Mouse (Mus musculus) ES-Bruce4 (cell line): ENCODE results near the gene Dgkb. TPM values are rescaled to one million over a fixed set of nuclear protein-coding genes. Genes with fewer than 3 reads are reported as not detected.

Experiments used
- H3K27ac ChIP-seq: 2 replicates; pipeline ENCODE4 v1.5.1; 2012; ENCODE audit warnings: low read length, inconsistent platforms; ENCODE audit not compliant: insufficient read depth
- H3K27me3 ChIP-seq: 2 replicates; pipeline ENCODE4 v1.6.1; 2012; ENCODE audit warnings: mild to moderate bottlenecking, low read length, inconsistent platforms; ENCODE audit not compliant: control insufficient read depth, poor library complexity, insufficient read depth, severe bottlenecking
- H3K36me3 ChIP-seq: 2 replicates; pipeline ENCODE4 v1.6.1; 2012; ENCODE audit warnings: inconsistent platforms, mild to moderate bottlenecking, low read length, moderate library complexity; ENCODE audit not compliant: control insufficient read depth, poor library complexity, insufficient read depth, severe bottlenecking
- H3K4me1 ChIP-seq: one replicate; pipeline ENCODE4 v1.8.1; 2011; ENCODE audit warnings: low read length; ENCODE audit not compliant: control insufficient read depth, insufficient read depth
- H3K4me3 ChIP-seq: 2 replicates; pipeline ENCODE4 v1.5.1; 2011; ENCODE audit warnings: low read depth, mild to moderate bottlenecking, low read length
- H3K9ac ChIP-seq: 2 replicates; pipeline ENCODE4 v1.6.1; 2012; ENCODE audit warnings: low read depth, mild to moderate bottlenecking, inconsistent platforms; ENCODE audit not compliant: poor library complexity, severe bottlenecking
- H3K9me3 ChIP-seq: replicated peaks from 2 replicates; pipeline ENCODE4 v1.6.1; 2012; ENCODE audit warnings: mild to moderate bottlenecking, low read length, inconsistent platforms; ENCODE audit not compliant: control insufficient read depth, poor library complexity, insufficient read depth, severe bottlenecking
- CTCF ChIP-seq: IDR thresholded peaks from one replicate; pipeline ENCODE4 v1.8.1; 2011; ENCODE audit warnings: low read depth, low read length
- EP300 ChIP-seq: IDR thresholded peaks from 2 replicates; pipeline ENCODE4 v1.6.1; 2011; ENCODE audit warnings: low read depth, low read length; ENCODE audit not compliant: insufficient read depth
- POLR2A ChIP-seq: IDR thresholded peaks from one replicate; pipeline ENCODE4 v1.8.1; 2011; ENCODE audit warnings: low read length; ENCODE audit not compliant: insufficient read depth
- polyA plus RNA-seq: library from polyadenylated mRNA; stranded (reverse); fragments of >200 nt; gene quantifications from 2 replicates; pipeline ENCODE4 v1.2.4, GENCODE M21; 2011; ENCODE audit warnings: low read depth; ENCODE audit not compliant: missing spikeins, insufficient read depth, insufficient read length

The Dgkb gene
- polyA plus RNA-seq, 1 experiment = not detected

GRCm38 (mm10) chr12:38387654-38388053 is 570.1 kb downstream of the Dgkb start:
- no peak overlapping the region for H3K4me3 ChIP-seq
- no peak overlapping the region for H3K9ac ChIP-seq
- H3K27me3 ChIP-seq = no peaks in the 10 kb centered on the region; the same call in 1 of the 2 replicates
- no peaks in the 10 kb centered on the region for H3K4me1 ChIP-seq
- H3K9me3 ChIP-seq = no peaks in the 10 kb centered on the region
- TF ChIP-seq POLR2A (no peak), CTCF (no peak), EP300 (no peak)
- H3K36me3 ChIP-seq = no peaks in the 10 kb centered on the region
- H3K27ac ChIP-seq = no peak overlapping the region

GRCm38 (mm10) chr12:38388243-38388642 is 570.7 kb downstream of the Dgkb start:
- Histone ChIP-seq H3K4me1 (no peaks in the 10 kb centered on the region), H3K9ac (no peak overlapping the region), H3K27ac (no peak overlapping the region), H3K9me3 (no peaks in the 10 kb centered on the region), H3K4me3 (no peak overlapping the region), H3K36me3 (no peaks in the 10 kb centered on the region), H3K27me3 (no peaks in the 10 kb centered on the region; the same call in 1 of the 2 replicates)
- no peak for TF ChIP-seq EP300
- TF ChIP-seq POLR2A = no peak
- TF ChIP-seq CTCF = no peak

DNA sequence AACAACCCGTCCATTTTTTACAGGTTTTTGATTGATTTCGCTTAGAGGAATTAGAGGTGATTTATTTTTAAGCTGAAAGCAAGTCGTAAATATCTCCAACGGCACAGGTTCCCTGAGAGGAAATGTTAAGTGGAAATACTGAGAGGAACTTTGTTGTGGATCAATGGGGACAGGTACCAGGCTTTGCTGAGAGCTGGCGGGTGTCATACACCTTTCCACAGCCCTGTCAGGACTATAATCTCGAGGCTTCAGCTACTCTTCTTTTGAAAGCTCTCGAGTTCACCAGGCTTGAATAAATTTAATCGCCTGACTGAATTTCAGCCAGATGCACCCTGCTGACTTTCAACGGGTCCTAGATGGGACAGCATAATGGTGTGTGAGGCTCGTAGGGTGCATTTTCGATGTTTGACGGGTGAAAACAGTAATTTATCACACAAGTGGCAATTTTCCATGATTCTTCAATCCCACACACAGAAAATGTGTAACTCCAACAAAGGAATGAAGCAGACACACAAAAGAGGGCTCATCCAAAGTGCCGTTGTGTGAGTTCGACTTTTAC is 580.3 kb downstream of the Dgkb start:
- Histone ChIP-seq H3K27me3 (no peaks in the 10 kb centered on the region), H3K36me3 (no peaks in the 10 kb centered on the region), H3K9me3 (no peaks in the 10 kb centered on the region), H3K9ac (no peak overlapping the region), H3K4me1 (no peaks in the 10 kb centered on the region), H3K4me3 (no peak overlapping the region), H3K27ac (no peak overlapping the region)
- TF ChIP-seq POLR2A = no peak
- TF ChIP-seq CTCF = no peak
- TF ChIP-seq EP300 = no peak

DNA sequence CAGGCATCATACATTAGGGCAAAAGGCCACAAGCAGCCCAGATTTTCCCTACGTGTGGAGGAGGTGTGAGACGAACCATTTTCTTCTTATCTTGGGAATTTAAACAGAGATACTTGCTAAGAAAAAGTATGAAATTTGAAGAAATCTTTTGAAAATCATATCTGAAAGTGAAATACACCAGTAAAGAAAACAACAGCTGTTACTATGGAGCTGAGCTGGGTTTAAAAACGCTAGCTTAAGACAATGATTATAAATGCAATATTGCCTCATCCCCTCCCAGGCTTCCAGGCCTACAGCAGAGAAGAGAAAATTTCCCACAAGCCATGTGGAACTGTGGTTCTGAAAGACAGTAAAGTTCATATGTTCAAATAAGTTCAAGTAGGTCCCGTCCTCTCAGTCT is 582.6 kb downstream of the Dgkb start:
- Histone ChIP-seq H3K27me3 (no peaks in the 10 kb centered on the region), H3K9me3 (no peaks in the 10 kb centered on the region), H3K36me3 (no peaks in the 10 kb centered on the region), H3K4me3 (no peak overlapping the region), H3K27ac (no peak overlapping the region), H3K9ac (no peak overlapping the region), H3K4me1 (no peaks in the 10 kb centered on the region)
- TF ChIP-seq CTCF (no peak), EP300 (no peak), POLR2A (no peak)

DNA sequence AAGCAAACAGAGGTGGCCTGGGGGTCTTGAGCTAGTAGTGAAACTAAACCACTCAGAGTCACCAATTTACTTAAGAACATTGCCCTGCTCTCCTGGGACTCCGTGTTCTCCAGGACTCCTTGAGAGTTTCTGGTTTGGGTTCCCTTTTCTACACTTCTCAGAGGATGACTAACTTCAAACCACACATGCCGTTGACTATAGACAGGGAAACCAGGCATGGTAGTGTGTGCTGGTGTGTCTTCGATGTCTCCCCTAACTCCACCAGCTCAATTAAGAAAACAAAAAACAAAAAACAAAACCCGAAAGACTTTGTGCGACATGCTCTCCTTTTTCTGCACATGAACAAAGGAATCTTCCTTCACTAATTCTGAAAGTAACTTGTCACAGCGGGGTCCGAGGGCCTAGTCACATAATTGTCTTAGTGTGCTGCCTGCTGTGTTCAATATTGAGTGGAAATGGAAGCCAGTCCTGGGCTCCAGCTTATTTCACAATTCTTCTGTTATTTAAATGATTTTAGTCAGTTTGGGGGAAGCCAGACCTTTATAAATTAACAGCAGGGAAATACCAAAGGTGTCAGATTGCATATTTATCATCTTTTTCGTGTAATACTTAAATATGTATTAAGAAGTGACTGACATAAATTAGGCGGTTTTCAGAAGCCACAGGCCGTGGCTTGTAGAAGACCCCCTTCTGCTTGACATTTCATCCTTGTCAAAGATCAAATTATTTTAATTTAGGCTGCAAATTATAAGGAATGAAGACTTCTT is 618.0 kb downstream of the Dgkb start:
- no peak for TF ChIP-seq EP300
- TF ChIP-seq CTCF = no peak
- no peak for TF ChIP-seq POLR2A
- H3K4me1 ChIP-seq = no peaks in the 10 kb centered on the region
- no peak overlapping the region for H3K4me3 ChIP-seq
- no peaks in the 10 kb centered on the region for H3K36me3 ChIP-seq
- H3K9ac ChIP-seq = no peak overlapping the region
- H3K9me3 ChIP-seq = no peaks in the 10 kb centered on the region
- no peaks in the 10 kb centered on the region for H3K27me3 ChIP-seq
- H3K27ac ChIP-seq = no peak overlapping the region

GRCm38 (mm10) chr12:38436131-38436436 is 618.6 kb downstream of the Dgkb start:
- no peaks in the 10 kb centered on the region for H3K4me1 ChIP-seq
- H3K27ac ChIP-seq = no peak overlapping the region
- no peak overlapping the region for H3K4me3 ChIP-seq
- TF ChIP-seq EP300 = no peak
- TF ChIP-seq CTCF = no peak
- no peak for TF ChIP-seq POLR2A
- no peak overlapping the region for H3K9ac ChIP-seq
- H3K36me3 ChIP-seq = no peaks in the 10 kb centered on the region
- H3K9me3 ChIP-seq = no peaks in the 10 kb centered on the region
- H3K27me3 ChIP-seq = no peaks in the 10 kb centered on the region
